Mouse (Mus musculus): ENCODE measurements around the gene Cdk2. TPM values are rescaled to one million over a fixed set of nuclear protein-coding genes. Genes with fewer than 3 reads are reported as not detected.

Gene Cdk2
- polyA plus RNA-seq, 1 experiment from 2014 or later, result 14.6 TPM

- Histone ChIP-seq H3K4me1 (ENCODE audit: control insufficient read depth, insufficient read depth, low read length) (no peaks in the 10 kb centered on the region), H3K27me3 (ENCODE audit: control insufficient read depth, insufficient read depth, low read depth, low read length) (no peaks in the 10 kb centered on the region), H3K27ac (ENCODE audit: low read length) (no peak overlapping the region), H3K4me3 (ENCODE audit: low read depth, low read length) (no peak overlapping the region), H3K4me2 (ENCODE audit: low read length) (no peak overlapping the region), H3K9ac (ENCODE audit: low read depth, low read length) (no peak overlapping the region), H3K9me3 (replicated peaks; ENCODE audit: control insufficient read depth, low read length, poor library complexity, severe bottlenecking) (no peaks in the 10 kb centered on the region), H3K36me3 (ENCODE audit: control insufficient read depth, insufficient read depth, low read length) (peaks cover 5% of the 10 kb centered on the region; the same call in 1 of the 2 replicates)
- no peak for ATAC-seq
- WGBS, result 70% methylated on average over 4 of the region's 4 CpGs
These were observed 51.0 kb downstream of the Cdk2 start for GRCm38 (mm10) chr10:128653866-128654265.

Other genes with a start within 250 kb of the Cdk2 start
- 185 and 195 TPM in 2 replicates for gene Smarcc2, start 245.8 kb downstream of the Cdk2 start, polyA plus RNA-seq (2015; fragmentation: Nextera tagmentation; extraction: Ambion mirVana)
- gene Myl6, start 210.9 kb downstream of the Cdk2 start, polyA plus RNA-seq (2015; fragmentation: Nextera tagmentation; extraction: Ambion mirVana), result 852 and 855 TPM in 2 replicates
- gene Myl6b, start 206.3 kb downstream of the Cdk2 start, polyA plus RNA-seq (2015; fragmentation: Nextera tagmentation; extraction: Ambion mirVana), result 5.3 and 6.4 TPM in 2 replicates
- gene Esyt1, start 179.2 kb downstream of the Cdk2 start, polyA plus RNA-seq (2015; fragmentation: Nextera tagmentation; extraction: Ambion mirVana), result 8.8 and 8.9 TPM in 2 replicates
- gene Zc3h10, start 157.3 kb downstream of the Cdk2 start, polyA plus RNA-seq (2015; fragmentation: Nextera tagmentation; extraction: Ambion mirVana), result 17.8 and 19.7 TPM in 2 replicates
- gene Rpl41, start 155.7 kb downstream of the Cdk2 start, polyA plus RNA-seq (2015; fragmentation: Nextera tagmentation; extraction: Ambion mirVana), result 1,924 and 2,018 TPM in 2 replicates
- 124 and 125 TPM in 2 replicates for gene Pa2g4, start 139.0 kb downstream of the Cdk2 start, polyA plus RNA-seq (2015; fragmentation: Nextera tagmentation; extraction: Ambion mirVana)
- gene Erbb3, start 115.4 kb downstream of the Cdk2 start, polyA plus RNA-seq (2015; fragmentation: Nextera tagmentation; extraction: Ambion mirVana), result 0.41 and 0.47 TPM in 2 replicates
- 295 and 315 TPM in 2 replicates for gene Rps26, start 78.3 kb downstream of the Cdk2 start, polyA plus RNA-seq (2015; fragmentation: Nextera tagmentation; extraction: Ambion mirVana)
- 23.1 and 23.5 TPM in 2 replicates for gene Ikzf4, start 59.0 kb downstream of the Cdk2 start, polyA plus RNA-seq (2015; fragmentation: Nextera tagmentation; extraction: Ambion mirVana)
- 13.4 and 13.7 TPM in 2 replicates for gene Suox, start 31.0 kb downstream of the Cdk2 start, polyA plus RNA-seq (2015; fragmentation: Nextera tagmentation; extraction: Ambion mirVana)
- gene Rab5b, start 8.8 kb downstream of the Cdk2 start, polyA plus RNA-seq (2015; fragmentation: Nextera tagmentation; extraction: Ambion mirVana), result 119 and 128 TPM in 2 replicates
- gene Pmel, start 836 bp downstream of the Cdk2 start, polyA plus RNA-seq (2015; fragmentation: Nextera tagmentation; extraction: Ambion mirVana), result 0.37 and 0.77 TPM in 2 replicates
- 6.1 and 6.3 TPM in 2 replicates for gene Dgka, start 39.8 kb upstream of the Cdk2 start, polyA plus RNA-seq (2015; fragmentation: Nextera tagmentation; extraction: Ambion mirVana)
- 45.5 and 47.7 TPM in 2 replicates for gene Pym1, start 42.9 kb upstream of the Cdk2 start, polyA plus RNA-seq (2015; fragmentation: Nextera tagmentation; extraction: Ambion mirVana)
- gene Mmp19, start 85.9 kb upstream of the Cdk2 start, polyA plus RNA-seq (2015; fragmentation: Nextera tagmentation; extraction: Ambion mirVana), result 0.51 and 0.88 TPM in 2 replicates
- 54.2 and 59.5 TPM in 2 replicates for gene Dnajc14, start 99.0 kb upstream of the Cdk2 start, polyA plus RNA-seq (2015; fragmentation: Nextera tagmentation; extraction: Ambion mirVana)
- 14.8 and 16.1 TPM in 2 replicates for gene Tmem198b, start 99.3 kb upstream of the Cdk2 start, polyA plus RNA-seq (2015; fragmentation: Nextera tagmentation; extraction: Ambion mirVana)
- 143 and 152 TPM in 2 replicates for gene Sarnp, start 112.3 kb upstream of the Cdk2 start, polyA plus RNA-seq (2015; fragmentation: Nextera tagmentation; extraction: Ambion mirVana)
- 17.7 and 18.6 TPM in 2 replicates for gene Ormdl2, start 116.6 kb upstream of the Cdk2 start, polyA plus RNA-seq (2015; fragmentation: Nextera tagmentation; extraction: Ambion mirVana)
- 7.6 and 7.9 TPM in 2 replicates for gene Gdf11, start 186.7 kb upstream of the Cdk2 start, polyA plus RNA-seq (2015; fragmentation: Nextera tagmentation; extraction: Ambion mirVana)
- gene Cd63, start 196.0 kb upstream of the Cdk2 start, polyA plus RNA-seq (2015; fragmentation: Nextera tagmentation; extraction: Ambion mirVana), result 152 and 195 TPM in 2 replicates
- gene Rdh5, start 217.9 kb upstream of the Cdk2 start, polyA plus RNA-seq (2015; fragmentation: Nextera tagmentation; extraction: Ambion mirVana), result 13.6 TPM in 2 replicates
- 227 and 228 TPM in 2 replicates for gene Bloc1s1, start 219.0 kb upstream of the Cdk2 start, polyA plus RNA-seq (2015; fragmentation: Nextera tagmentation; extraction: Ambion mirVana)
- gene Itga7, start 228.8 kb upstream of the Cdk2 start, polyA plus RNA-seq (2015; fragmentation: Nextera tagmentation; extraction: Ambion mirVana), result 6.1 and 9.2 TPM in 2 replicates